16 mouse cellular contexts compared by ENCODE assay signal in the genomic region with DNA sequence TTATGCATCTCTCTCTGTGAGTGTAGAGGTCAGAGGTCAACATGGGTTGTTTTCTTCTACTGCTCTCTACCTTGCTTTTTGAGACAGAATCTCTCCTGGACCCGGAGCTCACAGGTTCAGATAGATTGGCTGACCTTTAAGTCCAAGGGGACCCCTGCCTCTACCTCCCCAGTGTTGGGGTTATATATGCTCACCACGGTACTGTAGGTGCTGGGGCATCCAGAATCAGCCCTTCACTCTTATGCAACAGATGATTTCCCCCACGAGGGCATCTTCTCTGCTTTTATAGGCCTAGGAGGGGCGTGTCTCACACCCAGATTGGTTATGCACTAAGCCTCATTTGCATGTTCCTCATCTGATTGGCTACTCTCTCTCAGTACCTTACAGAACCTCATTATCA.
"Had no signal": no experiment of that assay in that cellular context is flagged by ENCODE, and none has a peak within 500 bp of the region (broad histone marks: within the 10 kb centered on the region; RNA-seq: fewer than 3 reads in every experiment).

No protein-coding gene starts in this region.

- H3K9ac ChIP-seq: neural tube, embryonic 13.5 days; neural tube, embryonic 15.5 days; stomach, embryonic 15.5 days had no signal

- H3K9me3 ChIP-seq: neural tube, embryonic 13.5 days; neural tube, embryonic 15.5 days; stomach, embryonic 15.5 days had no signal

- H3K4me1 ChIP-seq: stomach, embryonic 15.5 days had no signal

- H3K36me3 ChIP-seq: neural tube, embryonic 13.5 days; neural tube, embryonic 15.5 days; stomach, embryonic 15.5 days had no signal

- H3K4me2 ChIP-seq: neural tube, embryonic 13.5 days; neural tube, embryonic 15.5 days; stomach, embryonic 15.5 days had no signal

- H3K27ac ChIP-seq: neural tube, embryonic 13.5 days; neural tube, embryonic 15.5 days; stomach, embryonic 15.5 days; stomach, postnatal 0 days had no signal

- H3K4me3 ChIP-seq: neural tube, embryonic 13.5 days; neural tube, embryonic 15.5 days; stomach, embryonic 15.5 days had no signal

- DNase-seq: retina, postnatal 1 day; right cerebral cortex, adult 18-20 months; right cerebral cortex, postnatal 14 days; right cerebral cortex, postnatal 25 days; right cerebral cortex, postnatal 4 days; spleen, adult 18-20 months; thymus, adult 18-20 months; thymus, adult 2 months; thymus, postnatal 14 days; thymus, postnatal 25 days; thymus, postnatal 36 days; thymus, postnatal 4 days had no signal

- H3K27me3 ChIP-seq: neural tube, embryonic 13.5 days; neural tube, embryonic 15.5 days; stomach, embryonic 15.5 days had no signal
